Comparison of ENCODE assay signal across 7 mouse cellular contexts in the genomic region with DNA sequence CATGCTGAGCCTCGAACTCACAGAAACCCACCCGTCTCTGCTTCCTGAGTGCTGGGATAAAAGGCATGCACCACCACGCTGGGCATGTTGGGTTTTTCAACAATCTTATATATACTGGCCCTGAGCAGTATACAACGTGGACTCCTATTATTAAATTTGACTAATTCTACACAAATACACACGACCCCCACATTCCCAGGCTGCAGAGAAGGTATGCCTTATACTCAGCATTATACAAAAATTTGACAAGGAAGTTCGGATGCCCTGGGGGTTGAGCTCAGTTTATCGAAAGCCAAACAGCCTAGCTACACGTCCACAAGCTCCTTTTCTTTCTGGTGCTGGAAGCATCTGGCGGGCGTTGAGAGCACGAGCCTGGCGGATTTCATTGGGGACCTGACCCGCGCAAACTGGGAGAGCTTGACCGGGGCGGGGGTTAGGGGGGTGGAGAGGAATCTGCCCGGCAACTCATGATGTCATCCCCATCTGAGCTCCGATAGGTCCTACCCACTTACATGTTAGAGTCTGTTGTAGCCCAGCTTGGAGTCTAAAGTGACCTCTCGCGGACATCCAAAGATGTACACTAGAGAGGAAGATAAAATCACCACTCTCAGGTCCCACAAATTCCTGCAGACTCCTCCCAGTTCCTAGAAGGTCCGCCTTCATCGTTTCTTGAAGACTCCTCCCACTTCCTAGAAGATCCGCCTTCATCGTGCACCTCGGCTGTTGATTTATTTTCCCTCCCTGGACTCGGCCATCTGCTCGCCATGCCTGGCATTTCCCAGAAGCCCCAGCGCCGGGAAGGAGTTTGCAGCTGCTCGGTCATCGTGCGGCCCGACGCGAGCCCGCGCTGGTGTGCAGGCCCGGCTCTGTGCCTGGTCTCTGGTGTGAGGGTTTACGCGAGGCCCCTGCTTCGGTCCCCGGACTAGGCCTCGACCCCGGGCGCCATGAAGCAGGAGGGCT. TPM values are rescaled to one million over a fixed set of nuclear protein-coding genes. Genes with fewer than 3 reads are reported as not detected.
DNase-seq lines count a peak whose midpoint lies in the region; ATAC-seq lines count a peak whose summit lies in the region.

A gene (plus strand): TSS at position 769 of the 960 bp plus-strand sequence.

- peak within 1 kb of the TSS; percentile 98 for H3K9ac ChIP-seq in intestine, embryonic 16.5 days (ENCODE audit: low read depth, low read length)
- peak within 1 kb of the TSS; percentile 99 for H3K9ac ChIP-seq in midbrain, embryonic 11.5 days (ENCODE audit: low read length)

- no peaks in the 10 kb centered on the region for H3K9me3 ChIP-seq in intestine, embryonic 16.5 days (ENCODE audit: control insufficient read depth, low read length)
- no peaks in the 10 kb centered on the region for H3K9me3 ChIP-seq in midbrain, embryonic 11.5 days (ENCODE audit: control insufficient read depth, low read length)

- peak; percentile 97 for DNase-seq in adrenal gland, adult 8-10 months
- peak; percentile 98 for DNase-seq in embryo, embryonic 9.5 days (ENCODE audit: extremely low spot score)
- peak; percentile 87 to 94 for DNase-seq in gastrocnemius, postnatal 4 days (ENCODE audit: low spot score in 2 of 2)
- peak; percentile 98 to 99 for DNase-seq in left cerebral cortex, postnatal 36 days (ENCODE audit: low spot score in 2 of 2)
- peak; percentile 100 for DNase-seq in midbrain, embryonic 11.5 days (ENCODE audit: low spot score, missing footprints)
- DNase-seq in skeletal muscle tissue, adult 2 months (ENCODE audit: low read depth, low spot score): peak; percentile 98

- no peaks in the 10 kb centered on the region for H3K27me3 ChIP-seq in intestine, embryonic 16.5 days (replicated peaks; ENCODE audit: control insufficient read depth, insufficient read depth, low read length)
- H3K27me3 ChIP-seq in midbrain, embryonic 11.5 days (ENCODE audit: control insufficient read depth, insufficient read depth, low read length): no peaks in the 10 kb centered on the region

- peak within 1 kb of the TSS; percentile 98 for H3K4me3 ChIP-seq in intestine, embryonic 16.5 days (ENCODE audit: low read length)
- H3K4me3 ChIP-seq in midbrain, embryonic 11.5 days (ENCODE audit: low read depth, low read length): peak within 1 kb of the TSS; percentile 99

- peak within 1 kb of the TSS; percentile 77 for H3K4me2 ChIP-seq in intestine, embryonic 16.5 days (ENCODE audit: low read depth, low read length)
- H3K4me2 ChIP-seq in midbrain, embryonic 11.5 days: peak within 1 kb of the TSS; percentile 72

- peak; percentile 93 for ATAC-seq in intestine, embryonic 16.5 days
- ATAC-seq in midbrain, embryonic 11.5 days (ENCODE audit: low FRiP score): peak; percentile 96

- peak within 1 kb of the TSS; percentile 71 for H3K27ac ChIP-seq in intestine, embryonic 16.5 days (ENCODE audit: low read length)
- peak within 1 kb of the TSS; percentile 59; the same call in 1 of the 2 replicates for H3K27ac ChIP-seq in midbrain, embryonic 11.5 days (ENCODE audit: low read depth, low read length)

- intact Hi-C loops in left cerebral cortex, postnatal 36 days (cut with DNase I): no loop called here

- H3K36me3 ChIP-seq in intestine, embryonic 16.5 days (ENCODE audit: control insufficient read depth, insufficient read depth, low read length): peaks cover 10% of the 10 kb centered on the region
- peaks cover 6% of the 10 kb centered on the region for H3K36me3 ChIP-seq in midbrain, embryonic 11.5 days (ENCODE audit: control insufficient read depth, insufficient read depth, low read length)

- H3K4me1 ChIP-seq in intestine, embryonic 16.5 days (ENCODE audit: control insufficient read depth, insufficient read depth, low read length): peaks cover 3% of the 10 kb centered on the region; the same call in 1 of the 2 replicates
- peaks cover 8% of the 10 kb centered on the region for H3K4me1 ChIP-seq in midbrain, embryonic 11.5 days (ENCODE audit: control insufficient read depth, insufficient read depth, low read length)

- WGBS in intestine, embryonic 16.5 days: 4% methylated on average over 45 of the region's 45 CpGs
- WGBS in midbrain, embryonic 11.5 days: 5% methylated on average over 45 of the region's 45 CpGs

RNA-seq across cellular contexts. Expression of the gene that starts here (rescaled TPM):
- total RNA-seq in adrenal gland, adult 8-10 months (2022): 100 to 1,000 TPM; 115 to 121 (median 117) TPM
- 100 to 1,000 TPM; 130 to 140 TPM for total RNA-seq in gastrocnemius, postnatal 4 days (2021)
- polyA plus RNA-seq in intestine, embryonic 16.5 days (2015; fragmentation: Nextera tagmentation; extraction: Ambion mirVana): 169 and 181 TPM in 2 replicates
- total RNA-seq in left cerebral cortex, postnatal 36 days (2021): 100 to 1,000 TPM; 131 to 145 TPM
- 142 and 155 TPM in 2 replicates for polyA plus RNA-seq in midbrain, embryonic 11.5 days (2014; fragmentation: Nextera tagmentation; extraction: Ambion mirVana)

Comparison
In these comparisons a context has a peak if more than half of its experiments do, and no peak if none do; other contexts are left out.
1. Peak in every context shown above with its lines: DNase-seq, ATAC-seq, H3K4me3 ChIP-seq and H3K27ac ChIP-seq.